Mouse (Mus musculus) heart, embryonic 16.5 days (tissue): ENCODE measurements around the gene Adra2b. TPM values are rescaled to one million over a fixed set of nuclear protein-coding genes. Genes with fewer than 3 reads are reported as not detected.

ENCODE experiments used
- ATAC-seq: fragments of 200-750 bp; cut with Nextera tagmentation; replicated peaks from 2 replicates; pipeline ENCODE4 v1.8.0; 2017; ENCODE audit warnings: moderate number of reproducible peaks; ENCODE audit not compliant: insufficient read depth, low FRiP score; ENCODE audit errors: extremely low read depth
- H3K27ac ChIP-seq: fragments of 300-500 bp; sonication (generic); 2 replicates; pipeline ENCODE4 v1.5.1; 2014; ENCODE audit warnings: mild to moderate bottlenecking, low read length, control low read depth, moderate library complexity
- H3K27me3 ChIP-seq: fragments of 300-500 bp; sonication (generic); 2 replicates; pipeline ENCODE4 v1.6.1; 2014; ENCODE audit warnings: low read length, mixed read lengths; ENCODE audit not compliant: control insufficient read depth, insufficient read depth
- H3K36me3 ChIP-seq: fragments of 300-500 bp; sonication (generic); 2 replicates; pipeline ENCODE4 v1.6.1; 2014; ENCODE audit not compliant: control insufficient read depth, insufficient read depth
- H3K4me1 ChIP-seq: fragments of 300-500 bp; sonication (generic); 2 replicates; pipeline ENCODE4 v1.6.1; 2014; ENCODE audit warnings: low read length, mixed read lengths; ENCODE audit not compliant: control insufficient read depth, insufficient read depth
- H3K4me2 ChIP-seq: fragments of 300-500 bp; sonication (generic); 2 replicates; pipeline ENCODE4 v1.6.1; 2014; ENCODE audit warnings: low read depth, mild to moderate bottlenecking, control low read depth, low read length
- H3K4me3 ChIP-seq: fragments of 300-500 bp; sonication (generic); 2 replicates; pipeline ENCODE4 v1.5.1; 2014; ENCODE audit warnings: mild to moderate bottlenecking, control low read depth, low read length
- H3K9ac ChIP-seq: fragments of 300-500 bp; sonication (generic); 2 replicates; pipeline ENCODE4 v1.6.1; 2014; ENCODE audit warnings: low read length, control low read depth
- H3K9me3 ChIP-seq: fragments of 300-500 bp; sonication (generic); replicated peaks from 2 replicates; pipeline ENCODE4 v1.6.1; 2016; ENCODE audit warnings: low read length; ENCODE audit not compliant: control insufficient read depth
- WGBS: fragments of 180-500 bp; shearing (Covaris S2); extraction: QIAGEN DNeasy Blood & Tissue Kit; methylation state at CpG from one replicate; pipeline ENCODE4 v1.1.7; 2014; 5-methylcytosine and 5-hydroxymethylcytosine counted together
- polyA plus RNA-seq: library from polyadenylated mRNA; unstranded; fragments of >200 nt; fragmentation: Nextera tagmentation; extraction: Ambion mirVana; gene quantifications from 2 replicates; pipeline ENCODE4 v1.2.1, GENCODE M21; 2015

The Adra2b gene
- 1.3 and 1.4 TPM in 2 replicates for polyA plus RNA-seq

DNA sequence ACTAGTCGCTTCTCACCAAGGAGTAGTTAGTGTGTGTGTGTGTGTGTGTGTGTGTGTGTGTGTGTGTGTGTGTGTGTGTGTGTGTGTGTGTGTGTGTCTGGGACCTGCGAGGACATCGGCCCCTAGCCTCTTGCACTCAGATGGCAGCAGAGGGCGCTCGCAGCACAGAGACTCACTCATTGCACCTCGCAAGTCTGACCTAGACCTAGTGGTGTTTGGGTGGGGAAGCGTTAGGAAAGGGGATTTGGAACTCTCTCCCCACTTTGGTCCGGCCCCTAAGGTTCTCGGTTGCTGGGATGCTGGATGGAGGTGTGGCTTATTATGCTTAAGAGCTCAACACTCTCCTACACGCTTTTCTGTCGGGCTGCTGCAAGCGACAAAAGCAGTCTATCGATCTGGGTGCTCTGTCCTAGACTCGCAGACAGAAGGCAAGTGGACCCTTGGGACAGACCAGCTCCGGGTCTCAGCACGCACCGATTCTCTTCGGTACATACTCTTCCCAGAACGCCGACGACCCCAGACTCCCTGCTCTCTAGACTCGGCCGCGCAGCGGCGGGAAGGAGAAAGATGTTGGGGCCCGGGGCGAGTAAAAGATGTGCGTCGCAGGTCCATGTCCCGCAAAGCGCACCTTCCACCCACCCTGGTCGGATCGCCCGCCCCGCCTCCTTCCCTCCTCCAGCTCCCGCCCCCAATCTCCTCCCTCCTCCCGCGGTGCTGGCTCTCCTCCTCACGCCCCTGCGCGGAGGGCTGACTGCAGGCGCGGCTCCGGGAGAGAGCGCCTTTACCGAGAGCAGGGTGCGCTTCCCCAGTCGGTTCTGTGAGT lies at the start of gene Adra2b:
TSS of gene Adra2b (plus strand) at position 750 of the 823 bp plus-strand sequence.
- peak within 1 kb of the TSS; percentile 52 for H3K4me3 ChIP-seq
- H3K9ac ChIP-seq = peak within 1 kb of the TSS; percentile 63
- WGBS = under 1% methylated on average over 46 of the region's 49 CpGs
- H3K9me3 ChIP-seq = no peaks in the 10 kb centered on the region
- H3K36me3 ChIP-seq = no peaks in the 10 kb centered on the region
- H3K4me1 ChIP-seq = peaks cover 13% of the 10 kb centered on the region
- peak within 1 kb of the TSS; percentile 81 for H3K4me2 ChIP-seq
- peaks cover 58% of the 10 kb centered on the region for H3K27me3 ChIP-seq
- no peak within 1 kb of the TSS for H3K27ac ChIP-seq
- peak; percentile 76 for ATAC-seq

GRCm38 (mm10) chr2:127313878-127314277 lies 49.1 kb upstream of the Adra2b start:
- H3K9ac ChIP-seq = no peak overlapping the region
- H3K4me1 ChIP-seq = peaks cover 2% of the 10 kb centered on the region; the same call in 1 of the 2 replicates
- no peaks in the 10 kb centered on the region for H3K9me3 ChIP-seq
- H3K27ac ChIP-seq = peak overlapping the region; percentile 81
- H3K36me3 ChIP-seq = no peaks in the 10 kb centered on the region
- H3K4me2 ChIP-seq = no peak overlapping the region
- no peaks in the 10 kb centered on the region for H3K27me3 ChIP-seq
- peak; percentile 61 for ATAC-seq
- no peak overlapping the region for H3K4me3 ChIP-seq
- WGBS = 48% methylated on average over 4 of the region's 4 CpGs

- no peak overlapping the region for H3K4me2 ChIP-seq
- H3K4me1 ChIP-seq = peaks cover 2% of the 10 kb centered on the region; the same call in 1 of the 2 replicates
- peak overlapping the region; percentile 81 for H3K27ac ChIP-seq
- H3K4me3 ChIP-seq = no peak overlapping the region
- 40% methylated on average over 6 of the region's 6 CpGs for WGBS
- H3K9ac ChIP-seq = no peak overlapping the region
- peak; percentile 82 for ATAC-seq
- no peaks in the 10 kb centered on the region for H3K9me3 ChIP-seq
- H3K36me3 ChIP-seq = no peaks in the 10 kb centered on the region
- H3K27me3 ChIP-seq = no peaks in the 10 kb centered on the region
These were observed 48.4 kb upstream of the Adra2b start for GRCm38 (mm10) chr2:127314467-127315154.

GRCm38 (mm10) chr2:127315155-127315470 lies 47.9 kb upstream of the Adra2b start:
- Histone ChIP-seq H3K27me3 (no peaks in the 10 kb centered on the region), H3K9me3 (no peaks in the 10 kb centered on the region), H3K27ac (peak overlapping the region; percentile 81), H3K4me2 (no peak overlapping the region), H3K9ac (no peak overlapping the region), H3K4me3 (no peak overlapping the region), H3K4me1 (peaks cover 2% of the 10 kb centered on the region; the same call in 1 of the 2 replicates), H3K36me3 (no peaks in the 10 kb centered on the region)
- ATAC-seq = no peak
- 89% methylated on average over 1 of the region's 1 CpGs for WGBS

DNA sequence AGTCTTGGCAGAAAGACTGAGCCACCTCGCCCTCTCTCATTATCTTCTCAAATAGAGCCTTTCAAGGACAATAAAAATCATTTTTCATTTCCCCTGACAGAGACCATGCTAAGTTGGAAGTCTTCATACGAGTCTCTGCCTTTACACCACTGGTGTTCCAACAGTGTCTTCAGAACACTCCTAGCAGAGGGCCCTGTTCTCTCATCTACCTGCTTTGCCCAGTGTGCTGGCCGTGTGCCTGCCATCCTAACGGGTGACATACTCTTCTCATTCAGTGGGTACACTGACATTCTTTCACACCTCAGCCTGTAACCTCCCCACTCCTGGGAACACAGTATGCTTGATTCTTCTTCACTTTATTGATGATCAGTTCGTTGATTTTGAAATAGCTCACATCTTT lies 46.6 kb upstream of the Adra2b start:
- Histone ChIP-seq H3K4me3 (no peak overlapping the region), H3K9me3 (no peaks in the 10 kb centered on the region), H3K27ac (no peak overlapping the region), H3K27me3 (no peaks in the 10 kb centered on the region), H3K36me3 (no peaks in the 10 kb centered on the region), H3K4me1 (peaks cover 2% of the 10 kb centered on the region; the same call in 1 of the 2 replicates), H3K4me2 (no peak overlapping the region), H3K9ac (no peak overlapping the region)
- WGBS = 74% methylated on average over 5 of the region's 5 CpGs
- no peak for ATAC-seq

DNA sequence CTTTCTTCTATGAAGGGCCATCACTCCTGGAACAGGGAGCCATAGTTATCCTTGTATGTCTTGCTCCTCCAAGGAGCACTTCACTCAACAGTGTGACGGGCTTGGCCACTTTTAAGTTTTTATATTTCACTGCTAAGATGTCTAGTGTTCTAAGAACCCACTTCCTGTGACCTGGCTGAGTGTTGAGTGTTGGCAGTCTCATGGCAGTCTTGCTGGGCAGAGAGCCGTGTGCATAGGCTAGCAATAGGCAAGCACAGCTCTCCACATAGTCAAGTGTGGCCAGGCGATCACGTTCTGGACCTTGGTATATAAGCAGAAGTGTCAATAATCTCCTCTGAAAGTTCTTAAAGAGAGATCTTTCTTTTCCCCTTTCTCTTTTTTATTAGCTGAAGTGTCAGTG lies 44.9 kb upstream of the Adra2b start:
- Histone ChIP-seq H3K27me3 (no peaks in the 10 kb centered on the region), H3K4me3 (no peak overlapping the region), H3K36me3 (no peaks in the 10 kb centered on the region), H3K4me1 (peaks cover 2% of the 10 kb centered on the region; the same call in 1 of the 2 replicates), H3K4me2 (no peak overlapping the region), H3K9ac (no peak overlapping the region), H3K9me3 (no peaks in the 10 kb centered on the region), H3K27ac (no peak overlapping the region)
- ATAC-seq = no peak
- 72% methylated on average over 4 of the region's 4 CpGs for WGBS

GRCm38 (mm10) chr2:127319071-127319470 lies 43.9 kb upstream of the Adra2b start:
- H3K27me3 ChIP-seq = no peaks in the 10 kb centered on the region
- no peak for ATAC-seq

DNA sequence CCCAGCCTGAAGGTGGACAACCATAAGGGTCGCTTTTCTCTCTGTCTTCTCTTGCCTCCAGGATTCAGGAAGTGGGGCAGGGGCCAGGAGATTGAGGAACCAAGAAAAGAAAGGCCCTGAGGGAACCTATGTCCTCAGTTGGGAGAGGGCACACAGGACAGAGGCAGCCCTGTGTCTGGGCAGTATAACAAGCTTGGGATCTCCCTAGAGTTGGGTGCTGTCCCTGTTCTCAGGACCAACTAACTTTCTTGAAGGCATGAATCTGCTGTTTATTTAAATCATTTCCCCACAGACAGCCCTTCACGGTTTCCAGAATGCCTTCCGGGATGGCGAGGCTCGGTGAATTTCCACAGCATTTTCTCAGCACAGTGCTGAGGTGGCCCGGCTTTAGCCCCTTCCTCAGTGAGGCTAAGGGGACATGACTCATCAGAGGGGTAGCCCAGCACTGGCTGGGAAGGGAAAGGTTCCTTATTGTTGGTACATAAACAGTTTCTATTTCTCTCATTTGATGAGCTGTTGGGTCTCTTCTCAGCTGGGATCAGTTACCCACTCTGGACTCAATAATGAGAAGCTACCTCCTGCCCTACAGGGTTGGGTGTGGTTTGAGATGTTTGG lies 40.2 kb upstream of the Adra2b start:
- Histone ChIP-seq H3K4me2 (no peak overlapping the region), H3K27me3 (no peaks in the 10 kb centered on the region), H3K36me3 (no peaks in the 10 kb centered on the region), H3K4me1 (no peaks in the 10 kb centered on the region), H3K27ac (no peak overlapping the region), H3K4me3 (no peak overlapping the region), H3K9ac (no peak overlapping the region), H3K9me3 (no peaks in the 10 kb centered on the region)
- 71% methylated on average over 6 of the region's 6 CpGs for WGBS
- ATAC-seq = no peak

More at GRCm38 (mm10) chr2:127319071-127319470, 43.9 kb upstream of the Adra2b start:
- Histone ChIP-seq H3K4me3 (no peak overlapping the region), H3K36me3 (no peaks in the 10 kb centered on the region), H3K4me2 (no peak overlapping the region), H3K27ac (no peak overlapping the region), H3K4me1 (peaks cover 2% of the 10 kb centered on the region; the same call in 1 of the 2 replicates), H3K9ac (no peak overlapping the region), H3K9me3 (no peaks in the 10 kb centered on the region)
- 59% methylated on average over 4 of the region's 4 CpGs for WGBS

- Histone ChIP-seq H3K27ac (no peak overlapping the region), H3K4me1 (peaks cover 3% of the 10 kb centered on the region; the same call in 1 of the 2 replicates), H3K4me2 (no peak overlapping the region), H3K36me3 (no peaks in the 10 kb centered on the region), H3K9me3 (no peaks in the 10 kb centered on the region), H3K9ac (no peak overlapping the region), H3K4me3 (no peak overlapping the region), H3K27me3 (no peaks in the 10 kb centered on the region)
- 62% methylated on average over 1 of the region's 1 CpGs for WGBS
- no peak for ATAC-seq
These were observed 39.3 kb upstream of the Adra2b start for GRCm38 (mm10) chr2:127323667-127324066.
